Mouse (Mus musculus): Measurements from ENCODE around the gene Sypl.

- TF ChIP-seq CTCF (conservative IDR thresholded peaks at IDR 0.05; ENCODE audit: insufficient read depth, insufficient read length, low read depth, low read length) (no peak), POLR2A (IDR thresholded peaks at IDR 0.05; ENCODE audit: low read depth, low read length) (no peak)
These were observed 21.8 kb downstream of the Sypl start for GRCm38 (mm10) chr12:32975501-32975900.

Data from kidney, adult 2 months (tissue).